Mouse (Mus musculus) kidney, embryonic 14.5 days (tissue): Measurements from ENCODE around the gene Parp16. TPM values are rescaled to one million over a fixed set of nuclear protein-coding genes. Genes with fewer than 3 reads are reported as not detected.
"Not testable (repeated sequence)": the region's sequence is repeated elsewhere in the genome, so short reads cannot be mapped to it uniquely, and the experiment has no call there.

Experiments used
- ATAC-seq: fragments of 200-750 bp; cut with Nextera tagmentation; 2 replicates; pipeline ENCODE4 v1.8.0; 2017; ENCODE audit warnings: moderate number of reproducible peaks, mild to moderate bottlenecking, moderate TSS enrichment, moderate library complexity; ENCODE audit not compliant: low FRiP score, low TSS enrichment
- H3K27ac ChIP-seq: fragments of 300-500 bp; sonication (generic); 2 replicates; pipeline ENCODE4 v1.5.1; 2014; ENCODE audit warnings: low read depth, mild to moderate bottlenecking, low read length, moderate library complexity, mixed read lengths
- H3K27me3 ChIP-seq: fragments of 300-500 bp; sonication (generic); 2 replicates; pipeline ENCODE4 v1.6.1; 2014; ENCODE audit warnings: mild to moderate bottlenecking, low read length; ENCODE audit not compliant: control insufficient read depth, insufficient read depth
- H3K36me3 ChIP-seq: fragments of 300-500 bp; sonication (generic); 2 replicates; pipeline ENCODE4 v1.6.1; 2014; ENCODE audit warnings: low read length, mixed read lengths; ENCODE audit not compliant: control insufficient read depth, insufficient read depth
- H3K4me1 ChIP-seq: fragments of 300-500 bp; sonication (generic); 2 replicates; pipeline ENCODE4 v1.6.1; 2014; ENCODE audit warnings: low read length, mixed read lengths; ENCODE audit not compliant: control insufficient read depth, insufficient read depth
- H3K4me2 ChIP-seq: fragments of 300-500 bp; sonication (generic); replicated peaks from 2 replicates; pipeline ENCODE4 v1.6.1; 2014; ENCODE audit warnings: low read depth, mild to moderate bottlenecking, low read length
- H3K4me3 ChIP-seq: fragments of 300-500 bp; sonication (generic); 2 replicates; pipeline ENCODE4 v1.5.1; 2014; ENCODE audit warnings: mild to moderate bottlenecking, low read length
- H3K9ac ChIP-seq: fragments of 300-500 bp; sonication (generic); 2 replicates; pipeline ENCODE4 v1.6.1; 2014; ENCODE audit warnings: low read depth, mild to moderate bottlenecking, low read length, moderate library complexity
- H3K9me3 ChIP-seq: fragments of 300-500 bp; sonication (generic); 2 replicates; pipeline ENCODE4 v1.6.1; 2016; ENCODE audit warnings: low read length; ENCODE audit not compliant: control insufficient read depth
- WGBS: fragments of 180-500 bp; shearing (Covaris S2); extraction: QIAGEN DNeasy Blood & Tissue Kit; methylation state at CpG from one replicate; pipeline ENCODE4 v1.1.7; 2014; 5-methylcytosine and 5-hydroxymethylcytosine counted together
- polyA plus RNA-seq: library from polyadenylated mRNA; unstranded; fragments of >200 nt; fragmentation: Nextera tagmentation; extraction: Ambion mirVana; gene quantifications from 2 replicates; pipeline ENCODE4 v1.2.1, GENCODE M21; 2014

The Parp16 gene
- polyA plus RNA-seq, 1 experiment from 2014 or later, result 7.9 TPM

DNA sequence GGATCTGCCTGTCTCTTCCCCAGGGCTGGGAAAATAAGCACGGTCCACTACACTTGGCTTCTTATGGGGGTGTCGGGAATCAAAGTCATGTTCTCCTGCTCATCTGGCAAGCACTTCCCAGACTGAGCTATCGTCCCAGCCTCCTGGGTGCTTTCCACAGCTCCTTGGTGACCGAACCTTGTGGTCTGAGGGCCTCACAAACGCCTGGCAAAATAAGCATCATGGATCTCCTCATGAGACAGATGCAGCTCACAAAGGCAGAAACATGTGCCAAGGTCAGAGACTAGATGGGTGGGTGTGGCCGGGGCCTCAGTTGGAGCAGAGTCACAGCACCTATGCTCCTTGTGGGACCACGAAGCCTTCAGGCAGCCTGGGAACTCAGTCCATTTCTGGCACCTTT, 64.2 kb downstream of the Parp16 start:
- no peak overlapping the region for H3K4me3 ChIP-seq
- ATAC-seq, result no peak
- no peak overlapping the region for H3K4me2 ChIP-seq
- no peak overlapping the region for H3K9ac ChIP-seq
- H3K4me1 ChIP-seq, result no peaks in the 10 kb centered on the region
- no peak overlapping the region for H3K27ac ChIP-seq
- WGBS, result 70% methylated on average over 7 of the region's 7 CpGs
- no peaks in the 10 kb centered on the region for H3K27me3 ChIP-seq
- no peaks in the 10 kb centered on the region for H3K36me3 ChIP-seq
- no peaks in the 10 kb centered on the region for H3K9me3 ChIP-seq

DNA sequence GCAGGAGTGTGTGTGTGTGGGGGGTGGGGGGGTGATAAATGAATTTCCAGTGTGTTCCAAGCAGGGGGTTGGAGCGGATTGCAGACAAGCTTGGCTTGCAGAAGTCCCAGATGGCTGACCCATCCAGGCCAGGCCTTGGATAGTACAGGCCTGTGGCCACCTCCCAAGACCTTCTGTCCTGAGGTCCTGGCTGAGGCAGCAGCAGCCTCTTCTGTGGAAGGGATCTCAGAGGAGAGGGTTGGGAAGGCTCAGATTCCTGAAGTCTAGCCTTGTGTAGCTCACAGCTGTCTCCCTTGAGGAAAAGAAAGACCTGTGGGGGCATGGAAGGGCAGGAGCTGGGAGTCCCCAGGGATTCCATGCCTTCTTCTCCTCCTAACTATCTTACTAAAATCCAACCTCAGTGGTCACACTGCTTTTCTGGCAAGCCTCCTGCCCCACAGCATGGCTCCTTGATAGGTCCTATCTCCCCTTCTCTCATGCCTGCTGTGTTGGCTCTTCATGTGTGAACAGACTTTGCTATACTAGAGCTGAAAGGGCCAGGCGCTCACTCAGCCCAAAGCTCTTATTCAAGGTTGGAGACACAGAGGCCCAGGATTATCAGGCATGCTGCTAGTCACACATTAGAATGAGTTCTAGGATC, 66.6 kb downstream of the Parp16 start:
- Histone ChIP-seq H3K4me3 (no peak overlapping the region), H3K4me2 (no peak overlapping the region), H3K27ac (no peak overlapping the region), H3K27me3 (no peaks in the 10 kb centered on the region), H3K9ac (no peak overlapping the region), H3K4me1 (peaks cover 7% of the 10 kb centered on the region; the same call in 1 of the 2 replicates), H3K36me3 (no peaks in the 10 kb centered on the region), H3K9me3 (no peaks in the 10 kb centered on the region)
- WGBS, result 93% methylated on average over 2 of the region's 2 CpGs
- no peak for ATAC-seq

- no peak overlapping the region for H3K4me3 ChIP-seq
- no peak for ATAC-seq
- peaks cover 10% of the 10 kb centered on the region; the same call in 1 of the 2 replicates for H3K4me1 ChIP-seq
- H3K4me2 ChIP-seq, result no peak overlapping the region
- no peak overlapping the region for H3K9ac ChIP-seq
- H3K36me3 ChIP-seq, result no peaks in the 10 kb centered on the region
- H3K27me3 ChIP-seq, result no peaks in the 10 kb centered on the region
- H3K27ac ChIP-seq, result no peak overlapping the region
- H3K9me3 ChIP-seq, result no peaks in the 10 kb centered on the region
- WGBS, result 90% methylated on average over 3 of the region's 3 CpGs
These were observed 67.5 kb downstream of the Parp16 start for GRCm38 (mm10) chr9:65262641-65263120.

DNA sequence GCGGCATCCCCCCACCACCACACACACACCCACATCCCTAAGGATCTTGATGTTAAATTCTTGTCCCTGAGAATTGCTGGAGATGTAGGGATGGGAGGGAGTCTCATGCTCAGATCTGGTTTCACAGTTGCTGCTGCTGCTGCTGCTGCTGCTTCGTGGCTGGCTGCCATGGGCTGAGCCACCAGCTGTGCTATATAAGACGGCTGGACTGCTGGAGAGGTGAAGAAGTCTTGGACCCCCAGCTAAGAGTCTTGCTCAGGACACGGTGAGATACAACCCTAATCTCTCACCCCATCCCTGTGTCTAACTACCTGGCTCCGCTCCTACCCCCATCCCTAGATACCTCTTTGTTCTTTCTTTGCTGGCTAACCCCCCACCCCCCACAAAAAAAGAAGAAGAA, 69.8 kb downstream of the Parp16 start, which contains the start of gene Cilp:
Gene Cilp, plus strand, starts transcription at position 222 of the 400 bp plus-strand sequence.
- no peaks in the 10 kb centered on the region for H3K27me3 ChIP-seq
- no peak within 1 kb of the TSS for H3K4me2 ChIP-seq
- H3K27ac ChIP-seq, result 0 out of 2 replicates have a peak within 1 kb of the TSS, but pooled peaks have one; percentile 21
- H3K4me3 ChIP-seq, result no peak within 1 kb of the TSS
- H3K4me1 ChIP-seq, result peaks cover 10% of the 10 kb centered on the region
- ATAC-seq, result peak; percentile 65; the same call in 1 of the 2 replicates
- H3K9ac ChIP-seq, result no peak within 1 kb of the TSS
- H3K36me3 ChIP-seq, result no peaks in the 10 kb centered on the region
- no peaks in the 10 kb centered on the region for H3K9me3 ChIP-seq
- WGBS, result 22% methylated on average over 5 of the region's 5 CpGs

GRCm38 (mm10) chr9:65267742-65268515, 72.8 kb downstream of the Parp16 start:
- no peak overlapping the region for H3K27ac ChIP-seq
- ATAC-seq, result peak; percentile 75; the same call in 1 of the 2 replicates
- H3K9me3 ChIP-seq, result no peaks in the 10 kb centered on the region
- H3K27me3 ChIP-seq, result no peaks in the 10 kb centered on the region
- 40% methylated on average over 7 of the region's 7 CpGs for WGBS
- no peaks in the 10 kb centered on the region for H3K36me3 ChIP-seq
- H3K4me1 ChIP-seq, result peaks cover 10% of the 10 kb centered on the region
- no peak overlapping the region for H3K4me3 ChIP-seq
- H3K4me2 ChIP-seq, result no peak overlapping the region
- no peak overlapping the region for H3K9ac ChIP-seq

- H3K27me3 ChIP-seq, result no peaks in the 10 kb centered on the region
- no peak overlapping the region for H3K27ac ChIP-seq
- H3K4me3 ChIP-seq, result no peak overlapping the region
- ATAC-seq, result no peak
- H3K4me1 ChIP-seq, result no peaks in the 10 kb centered on the region; the same call in 1 of the 2 replicates
- no peak overlapping the region for H3K9ac ChIP-seq
- no peaks in the 10 kb centered on the region for H3K9me3 ChIP-seq
- WGBS, result 90% methylated on average over 13 of the region's 13 CpGs
- H3K4me2 ChIP-seq, result no peak overlapping the region
- no peaks in the 10 kb centered on the region for H3K36me3 ChIP-seq
These were observed 78.1 kb downstream of the Parp16 start for GRCm38 (mm10) chr9:65273048-65273809.

DNA sequence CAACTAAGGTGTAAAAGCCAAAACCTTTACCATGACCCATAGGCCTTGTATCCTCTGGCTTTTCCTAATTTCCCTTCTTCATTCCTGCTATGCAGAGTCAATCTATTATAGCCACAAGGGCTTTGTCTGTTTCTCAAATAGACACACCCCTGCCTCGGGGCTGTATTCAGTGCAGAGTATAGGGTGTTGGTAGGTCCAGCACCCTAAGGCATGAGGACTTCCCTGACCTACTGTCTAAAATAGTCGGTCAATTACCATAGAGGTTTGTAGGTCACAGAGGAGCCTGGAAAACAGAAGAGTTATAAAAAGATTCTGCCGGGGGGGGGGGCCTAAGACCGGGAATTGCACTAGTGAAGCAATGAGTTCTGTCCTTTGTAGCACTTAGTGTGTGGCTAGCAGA, 78.7 kb downstream of the Parp16 start:
- no peaks in the 10 kb centered on the region for H3K27me3 ChIP-seq
- no peaks in the 10 kb centered on the region for H3K9me3 ChIP-seq
- no peak overlapping the region for H3K27ac ChIP-seq
- ATAC-seq, result no peak
- H3K4me3 ChIP-seq, result no peak overlapping the region
- H3K4me1 ChIP-seq, result no peaks in the 10 kb centered on the region
- H3K9ac ChIP-seq, result no peak overlapping the region
- H3K36me3 ChIP-seq, result no peaks in the 10 kb centered on the region
- H3K4me2 ChIP-seq, result no peak overlapping the region
- WGBS, result 74% methylated on average over 4 of the region's 4 CpGs

DNA sequence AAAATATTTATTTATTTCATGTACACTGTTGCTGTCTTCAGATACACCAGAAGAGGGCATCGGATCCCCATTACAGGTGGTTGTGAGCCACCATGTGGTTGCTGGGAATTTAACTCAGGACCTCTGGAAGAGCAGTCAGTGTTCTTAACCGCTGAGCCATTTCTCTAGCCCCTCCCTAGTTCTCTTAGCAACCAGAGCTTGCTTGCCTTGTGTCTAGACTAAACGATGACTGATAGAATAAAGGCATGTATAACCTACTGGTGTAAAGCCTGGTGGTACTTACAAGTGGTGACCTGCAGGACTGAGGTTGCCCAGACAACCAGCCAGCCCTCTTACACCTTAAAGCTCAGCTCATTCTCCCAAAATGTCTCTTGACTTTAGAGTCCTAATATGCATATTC, 79.7 kb downstream of the Parp16 start:
- not testable (repeated sequence) for H3K4me1 ChIP-seq, H3K27ac ChIP-seq, H3K4me2 ChIP-seq, ATAC-seq, H3K36me3 ChIP-seq, H3K9me3 ChIP-seq, H3K27me3 ChIP-seq, H3K9ac ChIP-seq, H3K4me3 ChIP-seq
- WGBS, result 87% methylated on average over 3 of the region's 3 CpGs
